In the genomic region with DNA sequence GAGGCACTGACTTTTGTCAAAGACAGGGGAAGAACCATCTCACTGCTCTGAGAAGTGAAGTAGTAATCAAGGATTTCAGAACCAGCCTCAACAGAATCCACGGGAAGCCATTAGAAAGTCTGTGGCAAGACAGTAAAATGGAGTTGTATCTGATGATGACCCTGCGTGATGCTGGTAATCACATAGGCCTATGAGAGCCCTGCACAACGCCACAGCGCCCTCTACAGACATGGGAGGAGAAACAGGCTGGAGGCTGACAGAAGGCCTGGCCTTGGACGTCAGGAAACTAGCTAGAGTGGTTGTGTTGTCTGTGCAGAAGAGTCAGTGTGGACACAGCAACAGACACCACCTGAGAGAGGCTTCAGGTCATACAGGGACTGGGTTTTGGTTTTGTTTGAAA, we compare ENCODE assay signal across 8 mouse cellular contexts. TPM values are rescaled to one million over a fixed set of nuclear protein-coding genes. Genes with fewer than 3 reads are reported as not detected.
DNase-seq lines count a peak whose midpoint lies in the region; ATAC-seq lines count a peak whose summit lies in the region.

No protein-coding gene starts in this region.

- ATAC-seq in heart, embryonic 12.5 days (ENCODE audit: insufficient number of reproducible peaks, low FRiP score): no peak
- ATAC-seq in megakaryocyte progenitor cell, adult 5-6 weeks (replicated peaks; ENCODE audit: poor library complexity): peak; percentile 99
- no peak for ATAC-seq in midbrain, embryonic 14.5 days (ENCODE audit: low FRiP score, low TSS enrichment)

- H3K9me3 ChIP-seq in heart, embryonic 12.5 days (replicated peaks): no peaks in the 10 kb centered on the region
- no peaks in the 10 kb centered on the region for H3K9me3 ChIP-seq in midbrain, embryonic 14.5 days (ENCODE audit: control insufficient read depth, low read length)

- 27% methylated on average over 5 of the region's 5 CpGs for WGBS in heart, embryonic 12.5 days
- 33% methylated on average over 5 of the region's 5 CpGs for WGBS in midbrain, embryonic 14.5 days

- no peak overlapping the region for H3K9ac ChIP-seq in heart, embryonic 12.5 days
- H3K9ac ChIP-seq in midbrain, embryonic 14.5 days (replicated peaks; ENCODE audit: low read length): no peak overlapping the region

- H3K27ac ChIP-seq in heart, embryonic 12.5 days (ENCODE audit: poor library complexity, severe bottlenecking): no peak overlapping the region
- H3K27ac ChIP-seq in midbrain, embryonic 14.5 days (replicated peaks; ENCODE audit: low read depth, low read length): no peak overlapping the region

- H3K4me1 ChIP-seq in heart, embryonic 12.5 days (replicated peaks): no peaks in the 10 kb centered on the region
- H3K4me1 ChIP-seq in midbrain, embryonic 14.5 days (ENCODE audit: control insufficient read depth, insufficient read depth, low read length): no peaks in the 10 kb centered on the region

- no peaks in the 10 kb centered on the region; the same call in 1 of the 2 replicates for H3K27me3 ChIP-seq in heart, embryonic 12.5 days (replicated peaks)
- H3K27me3 ChIP-seq in midbrain, embryonic 14.5 days (ENCODE audit: control insufficient read depth, insufficient read depth, low read length): no peaks in the 10 kb centered on the region

- intact Hi-C loops in heart, postnatal 14 days (cut with DNase I): no loop called here

- no peak overlapping the region for H3K4me2 ChIP-seq in heart, embryonic 12.5 days
- H3K4me2 ChIP-seq in midbrain, embryonic 14.5 days (ENCODE audit: low read length): no peak overlapping the region

- DNase-seq in heart, postnatal 14 days: peak; percentile 25 to 28
- peak; percentile 83 for DNase-seq in 416B (ENCODE audit: low read depth)
- DNase-seq in adrenal gland, adult (ENCODE audit: inconsistent age in 2 of 2, low spot score in 1 of 2): peak; percentile 66 to 84
- peak; percentile 19 for DNase-seq in gastrocnemius, postnatal 25 days
- DNase-seq in frontal cortex, postnatal 36 days (ENCODE audit: low spot score in 2 of 2): no peak
- no peak for DNase-seq in midbrain, embryonic 14.5 days

- no peaks in the 10 kb centered on the region for H3K36me3 ChIP-seq in heart, embryonic 12.5 days
- no peaks in the 10 kb centered on the region for H3K36me3 ChIP-seq in midbrain, embryonic 14.5 days (ENCODE audit: control insufficient read depth, insufficient read depth, low read length)

- no peak overlapping the region for H3K4me3 ChIP-seq in heart, embryonic 12.5 days
- no peak overlapping the region for H3K4me3 ChIP-seq in midbrain, embryonic 14.5 days (replicated peaks; ENCODE audit: low read depth, low read length)

RNA-seq across cellular contexts. Expression of gene Wdr45b, which starts 8.0 kb away (rescaled TPM):
- total RNA-seq in heart, postnatal 14 days (2021): 10 to 100 TPM; 42.0 to 43.6 TPM
- 69.9 and 71.2 TPM in 2 replicates for polyA plus RNA-seq in heart, embryonic 12.5 days (2016; fragmentation: Nextera tagmentation; extraction: Ambion mirVana)
- 10 to 100 TPM; 17.9 to 18.4 TPM for total RNA-seq in gastrocnemius, postnatal 25 days (2021)
- 44.1 and 56.8 TPM in 2 replicates for total RNA-seq in megakaryocyte progenitor cell, adult 5-6 weeks (2015)
- 45.8 and 48.8 TPM in 2 replicates for total RNA-seq in megakaryocyte progenitor cell, adult 5-6 weeks (2017)
- polyA plus RNA-seq in midbrain, embryonic 14.5 days (2014; fragmentation: Nextera tagmentation; extraction: Ambion mirVana): 81.4 and 95.3 TPM in 2 replicates

RNA-seq across cellular contexts. Expression of gene Rab40b, which starts 25.8 kb away (rescaled TPM):
- total RNA-seq in heart, postnatal 14 days (2021): 1 to 10 TPM; 2.0 to 3.3 TPM
- polyA plus RNA-seq in heart, embryonic 12.5 days (2016; fragmentation: Nextera tagmentation; extraction: Ambion mirVana): 3.8 and 4.4 TPM in 2 replicates
- total RNA-seq in gastrocnemius, postnatal 25 days (2021): 10 to 100 TPM; 10.4 to 11.6 TPM
- total RNA-seq in megakaryocyte progenitor cell, adult 5-6 weeks (2015): 0.57 TPM in 1 of 2 replicates, not detected in the other
- 0.37 TPM in 1 of 2 replicates, not detected in the other for total RNA-seq in megakaryocyte progenitor cell, adult 5-6 weeks (2017)
- 9.2 and 10.8 TPM in 2 replicates for polyA plus RNA-seq in midbrain, embryonic 14.5 days (2014; fragmentation: Nextera tagmentation; extraction: Ambion mirVana)

RNA-seq across cellular contexts. Expression of gene Fn3krp, which starts 59.0 kb away (rescaled TPM):
- total RNA-seq in heart, postnatal 14 days (2021): 1 to 10 TPM; 6.9 to 8.3 TPM
- polyA plus RNA-seq in heart, embryonic 12.5 days (2016; fragmentation: Nextera tagmentation; extraction: Ambion mirVana): 4.1 and 4.3 TPM in 2 replicates
- total RNA-seq in gastrocnemius, postnatal 25 days (2021): 1 to 10 TPM; 3.5 to 4.4 TPM
- total RNA-seq in megakaryocyte progenitor cell, adult 5-6 weeks (2015): 6.6 and 7.7 TPM in 2 replicates
- 12.5 and 16.4 TPM in 2 replicates for total RNA-seq in megakaryocyte progenitor cell, adult 5-6 weeks (2017)
- 7.7 and 7.8 TPM in 2 replicates for polyA plus RNA-seq in midbrain, embryonic 14.5 days (2014; fragmentation: Nextera tagmentation; extraction: Ambion mirVana)

Comparison
In these comparisons a context has a peak if more than half of its experiments do, and no peak if none do; other contexts are left out.
1. DNase-seq: peak in heart, postnatal 14 days (2 of 2), 416B (single experiment), adrenal gland, adult (2 of 2) and gastrocnemius, postnatal 25 days (single experiment); none in frontal cortex, postnatal 36 days (0 of 2) and midbrain, embryonic 14.5 days (single experiment).